Comparison of ENCODE assay signal across 8 mouse cellular contexts in the genomic region with DNA sequence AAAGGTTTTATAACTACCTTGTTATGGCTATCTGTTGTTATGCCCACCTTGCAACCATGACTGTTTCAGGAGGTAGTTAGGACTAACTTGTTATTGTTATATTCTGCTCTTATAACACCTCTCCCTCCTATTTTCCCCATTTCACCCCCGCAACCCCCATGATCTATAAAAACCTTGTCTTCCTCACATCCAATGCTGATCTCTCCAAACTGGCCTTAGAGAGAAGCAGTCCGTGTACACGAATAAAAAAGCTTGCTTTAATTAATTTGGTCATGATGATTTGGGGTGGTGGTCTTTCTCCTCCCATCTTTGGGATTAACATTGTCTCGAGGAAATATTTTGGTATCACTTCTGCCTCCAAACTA. TPM values are rescaled to one million over a fixed set of nuclear protein-coding genes. Genes with fewer than 3 reads are reported as not detected.
DNase-seq lines count a peak whose midpoint lies in the region; ATAC-seq and TF ChIP-seq lines count a peak whose summit lies in the region.

No protein-coding gene starts in this region.

- H3K9ac ChIP-seq in kidney, embryonic 14.5 days (ENCODE audit: low read depth, low read length): peak overlapping the region; percentile 68
- peak overlapping the region; percentile 73 for H3K9ac ChIP-seq in hindbrain, embryonic 12.5 days
- peak overlapping the region; percentile 68 for H3K9ac ChIP-seq in midbrain, embryonic 13.5 days (replicated peaks)

- WGBS in kidney, embryonic 14.5 days: 5% methylated on average over 4 of the region's 4 CpGs
- WGBS in hindbrain, embryonic 12.5 days: 3% methylated on average over 4 of the region's 4 CpGs
- 2% methylated on average over 4 of the region's 4 CpGs for WGBS in midbrain, embryonic 13.5 days

- no peak overlapping the region for H3K27ac ChIP-seq in kidney, embryonic 14.5 days (ENCODE audit: low read depth, low read length)
- H3K27ac ChIP-seq in bone marrow macrophage, adult 2 months (ENCODE audit: insufficient read depth, low read depth, low read length): peak overlapping the region; percentile 45; the same call in 1 of the 2 replicates
- H3K27ac ChIP-seq in hindbrain, embryonic 12.5 days: peak overlapping the region; percentile 66; the same call in 1 of the 2 replicates
- H3K27ac ChIP-seq in midbrain, embryonic 13.5 days: peak overlapping the region; percentile 59

- TF ChIP-seq POLR2A in bone marrow macrophage, adult 2 months (IDR thresholded peaks at IDR 0.05; ENCODE audit: borderline replicate concordance, low read depth, low read length): no peak

- no peak for ATAC-seq in kidney, embryonic 14.5 days (ENCODE audit: low FRiP score, low TSS enrichment)
- peak; percentile 26; the same call in 1 of the 2 replicates for ATAC-seq in hindbrain, embryonic 12.5 days (ENCODE audit: low FRiP score)
- no peak for ATAC-seq in midbrain, embryonic 13.5 days

- no peaks in the 10 kb centered on the region; the same call in 1 of the 2 replicates for H3K36me3 ChIP-seq in kidney, embryonic 14.5 days (ENCODE audit: control insufficient read depth, insufficient read depth, low read length)
- H3K36me3 ChIP-seq in hindbrain, embryonic 12.5 days: peaks cover 5% of the 10 kb centered on the region
- H3K36me3 ChIP-seq in midbrain, embryonic 13.5 days: peaks cover 5% of the 10 kb centered on the region

- no peak for DNase-seq in kidney, adult 9 months
- no peak for DNase-seq in layer of hippocampus, adult 9-11 months
- DNase-seq in layer of hippocampus, postnatal 25 days (ENCODE audit: extremely low spot score in 1 of 2, low spot score in 1 of 2): no peak
- DNase-seq in cerebellum, postnatal 4 days (ENCODE audit: low spot score in 2 of 2): no peak

- peak overlapping the region; percentile 50 for H3K4me3 ChIP-seq in kidney, embryonic 14.5 days (ENCODE audit: low read length)
- peak overlapping the region; percentile 83 for H3K4me3 ChIP-seq in bone marrow macrophage, adult 2 months (ENCODE audit: insufficient read depth, low read length)
- peak overlapping the region; percentile 52 for H3K4me3 ChIP-seq in hindbrain, embryonic 12.5 days
- peak overlapping the region; percentile 57 for H3K4me3 ChIP-seq in midbrain, embryonic 13.5 days (replicated peaks)

- no peaks in the 10 kb centered on the region for H3K27me3 ChIP-seq in kidney, embryonic 14.5 days (ENCODE audit: control insufficient read depth, insufficient read depth, low read length)
- no peaks in the 10 kb centered on the region for H3K27me3 ChIP-seq in hindbrain, embryonic 12.5 days
- no peaks in the 10 kb centered on the region for H3K27me3 ChIP-seq in midbrain, embryonic 13.5 days

- H3K9me3 ChIP-seq in kidney, embryonic 14.5 days (ENCODE audit: control insufficient read depth, low read length): no peaks in the 10 kb centered on the region
- H3K9me3 ChIP-seq in hindbrain, embryonic 12.5 days (replicated peaks): no peaks in the 10 kb centered on the region
- no peaks in the 10 kb centered on the region for H3K9me3 ChIP-seq in midbrain, embryonic 13.5 days

- H3K4me1 ChIP-seq in kidney, embryonic 14.5 days (ENCODE audit: control insufficient read depth, insufficient read depth, low read length): no peaks in the 10 kb centered on the region
- no peaks in the 10 kb centered on the region for H3K4me1 ChIP-seq in bone marrow macrophage, adult 2 months (ENCODE audit: control insufficient read depth, insufficient read depth, low read length)
- peaks cover 10% of the 10 kb centered on the region for H3K4me1 ChIP-seq in hindbrain, embryonic 12.5 days
- H3K4me1 ChIP-seq in midbrain, embryonic 13.5 days (replicated peaks): peaks cover 12% of the 10 kb centered on the region

- peak overlapping the region; percentile 76 for H3K4me2 ChIP-seq in kidney, embryonic 14.5 days (replicated peaks; ENCODE audit: low read depth, low read length)
- peak overlapping the region; percentile 76 for H3K4me2 ChIP-seq in hindbrain, embryonic 12.5 days (replicated peaks)
- H3K4me2 ChIP-seq in midbrain, embryonic 13.5 days (replicated peaks): peak overlapping the region; percentile 74

- TF ChIP-seq CTCF in bone marrow macrophage, adult 2 months (IDR thresholded peaks at IDR 0.05; ENCODE audit: low read depth, low read length): no peak

RNA-seq across cellular contexts. Expression of a gene that starts 0.5 kb away (rescaled TPM):
- 5.1 and 10.9 TPM in 2 replicates for polyA plus RNA-seq in kidney, embryonic 14.5 days (2014; fragmentation: Nextera tagmentation; extraction: Ambion mirVana)
- polyA plus RNA-seq in bone marrow macrophage, adult 2 months (2012; ENCODE audit: insufficient read depth, insufficient read length, missing spikeins): 0.32 and 1.7 TPM in 2 replicates
- polyA plus RNA-seq in hindbrain, embryonic 12.5 days (2016; fragmentation: Nextera tagmentation; extraction: Ambion mirVana): 12.2 and 12.7 TPM in 2 replicates
- 9.9 and 10.1 TPM in 2 replicates for polyA plus RNA-seq in midbrain, embryonic 13.5 days (2015; fragmentation: Nextera tagmentation; extraction: Ambion mirVana)
- 10 to 100 TPM in 1 of 2 experiments, 1 to 10 TPM in 1; 9.0 to 11.8 TPM for total RNA-seq in layer of hippocampus, postnatal 25 days (2021)

RNA-seq across cellular contexts. Expression of a gene that starts 26.3 kb away (rescaled TPM):
- polyA plus RNA-seq in kidney, embryonic 14.5 days (2014; fragmentation: Nextera tagmentation; extraction: Ambion mirVana): 2.1 and 3.4 TPM in 2 replicates
- 76.7 and 83.5 TPM in 2 replicates for polyA plus RNA-seq in bone marrow macrophage, adult 2 months (2012; ENCODE audit: insufficient read depth, insufficient read length, missing spikeins)
- polyA plus RNA-seq in hindbrain, embryonic 12.5 days (2016; fragmentation: Nextera tagmentation; extraction: Ambion mirVana): 1.9 and 2.3 TPM in 2 replicates
- 0.92 and 1.3 TPM in 2 replicates for polyA plus RNA-seq in midbrain, embryonic 13.5 days (2015; fragmentation: Nextera tagmentation; extraction: Ambion mirVana)
- total RNA-seq in layer of hippocampus, postnatal 25 days (2021): 1 to 10 TPM; 2.7 to 3.0 TPM

RNA-seq across cellular contexts. Expression of a gene that starts 53.0 kb away (rescaled TPM):
- polyA plus RNA-seq in kidney, embryonic 14.5 days (2014; fragmentation: Nextera tagmentation; extraction: Ambion mirVana): 16.2 and 19.9 TPM in 2 replicates
- polyA plus RNA-seq in bone marrow macrophage, adult 2 months (2012; ENCODE audit: insufficient read depth, insufficient read length, missing spikeins): 23.2 and 26.4 TPM in 2 replicates
- polyA plus RNA-seq in hindbrain, embryonic 12.5 days (2016; fragmentation: Nextera tagmentation; extraction: Ambion mirVana): 28.0 and 29.8 TPM in 2 replicates
- polyA plus RNA-seq in midbrain, embryonic 13.5 days (2015; fragmentation: Nextera tagmentation; extraction: Ambion mirVana): 27.0 and 29.6 TPM in 2 replicates
- 10 to 100 TPM; 33.8 to 46.4 TPM for total RNA-seq in layer of hippocampus, postnatal 25 days (2021)

Comparison
In these comparisons a context has a peak if more than half of its experiments do, and no peak if none do; other contexts are left out.
1. RNA of a gene that starts 26.3 kb away (polyA plus RNA-seq): 76.7 to 83.5 TPM in bone marrow macrophage, adult 2 months; 2.1 to 3.4 TPM in kidney, embryonic 14.5 days, 1.9 to 2.3 TPM in hindbrain, embryonic 12.5 days and 0.92 to 1.3 TPM in midbrain, embryonic 13.5 days; every median in the first group is over 10 times any median in the second.
2. Peak in every context shown above with its lines, with median percentiles within 50 percentile points of each other: H3K4me2 ChIP-seq, H3K4me3 ChIP-seq and H3K9ac ChIP-seq.